Mouse (Mus musculus) layer of hippocampus, adult 18-20 months (tissue): ENCODE measurements at regions not wholly inside any gene's neighbourhood (a gene's known extent, or its start where the extent isn't known, plus 50 kb on each side); places are given as distances from the start of the nearest gene placed in this dataset.

ENCODE experiments used
- DNase-seq, 2 experiments: peaks; one replicate each; pipeline ENCODE4 v3.0.0; 2022; ENCODE audit warnings: low spot score in 2 of 2

DNA sequence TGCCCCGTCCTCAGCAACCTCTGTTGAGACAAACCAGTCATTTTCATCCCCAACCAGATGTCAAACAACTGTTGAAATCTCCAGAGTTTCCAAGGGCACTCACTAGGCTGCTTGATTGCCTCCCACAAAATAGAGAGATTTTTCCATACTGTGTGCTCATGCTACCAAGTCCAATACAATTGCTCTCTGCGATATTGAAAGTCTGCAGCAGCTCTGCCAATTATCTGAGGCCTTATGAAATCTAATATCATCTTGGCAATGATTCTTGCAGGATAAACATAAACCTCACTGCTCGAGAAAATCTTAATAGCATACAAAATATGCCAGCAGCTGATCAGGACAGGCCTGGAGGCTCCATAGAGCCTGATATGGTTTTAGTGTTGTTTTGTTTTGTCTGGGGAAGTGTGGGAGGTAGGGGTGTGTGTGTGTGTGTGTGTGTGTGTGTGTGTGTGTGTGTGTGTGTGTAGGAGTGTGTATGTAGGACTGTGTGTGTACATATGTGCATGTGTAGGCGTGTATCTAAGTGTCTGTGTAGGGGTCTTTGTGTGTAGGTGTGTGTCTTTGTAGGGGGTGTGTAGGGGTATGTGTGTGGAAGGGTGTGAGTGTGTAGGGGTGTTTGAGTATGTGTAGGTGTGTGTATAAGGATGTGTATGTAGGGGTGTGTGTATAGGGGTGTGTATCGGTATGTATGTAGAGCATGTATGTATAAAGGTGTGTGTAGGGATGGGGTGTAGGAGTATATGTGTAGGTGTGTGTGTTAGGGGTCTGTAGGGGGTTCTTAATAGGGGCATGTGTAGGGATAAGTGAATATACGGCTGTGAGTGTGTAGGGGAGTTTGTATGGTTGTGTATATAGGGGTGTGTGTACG, 398.1 kb downstream of the Pdcd6ip start:
- DNase-seq = no peak

DNA sequence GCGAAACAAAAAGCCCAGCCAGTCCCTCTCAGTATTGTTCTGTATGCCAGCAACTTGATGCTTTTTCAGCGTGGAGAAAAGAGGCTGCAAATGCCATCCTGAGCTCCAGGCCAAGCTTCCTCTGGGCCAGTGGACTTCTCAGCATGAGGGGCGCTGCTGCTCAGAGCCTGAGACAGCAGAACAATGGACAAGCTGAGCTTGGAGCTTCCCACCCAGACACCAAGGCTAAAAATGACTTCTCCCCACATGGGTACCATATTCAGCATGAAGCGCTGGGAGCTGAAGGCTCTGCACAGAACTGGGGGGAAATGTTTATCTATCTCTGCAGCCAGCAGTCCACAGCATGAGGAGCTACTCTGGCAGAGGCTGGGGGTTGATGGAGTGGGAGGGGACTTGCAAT, 402.3 kb downstream of the Pdcd6ip start:
- DNase-seq = peak in 1 of 2 experiments; percentile 12

DNA sequence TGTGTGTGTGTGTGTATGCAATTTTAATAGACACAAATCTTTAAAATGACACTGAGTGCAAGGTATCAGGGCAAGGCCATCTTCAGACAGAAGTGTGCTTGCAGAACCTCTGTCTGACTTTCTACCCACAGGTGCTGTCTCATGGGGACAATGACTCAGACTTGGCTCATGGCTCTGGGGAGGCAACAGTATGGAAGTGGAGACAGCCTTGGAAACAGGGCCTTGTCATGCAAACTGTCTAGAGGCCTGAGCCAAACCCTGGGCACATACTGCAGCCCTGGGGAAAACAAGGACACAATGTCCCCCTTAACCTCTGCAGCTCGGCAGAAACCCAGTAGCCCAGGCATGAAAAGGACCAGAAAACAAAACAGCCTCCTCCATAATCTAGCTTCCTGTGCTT, 405.6 kb downstream of the Pdcd6ip start:
- peak in 1 of 2 experiments; percentile 21 for DNase-seq

DNA sequence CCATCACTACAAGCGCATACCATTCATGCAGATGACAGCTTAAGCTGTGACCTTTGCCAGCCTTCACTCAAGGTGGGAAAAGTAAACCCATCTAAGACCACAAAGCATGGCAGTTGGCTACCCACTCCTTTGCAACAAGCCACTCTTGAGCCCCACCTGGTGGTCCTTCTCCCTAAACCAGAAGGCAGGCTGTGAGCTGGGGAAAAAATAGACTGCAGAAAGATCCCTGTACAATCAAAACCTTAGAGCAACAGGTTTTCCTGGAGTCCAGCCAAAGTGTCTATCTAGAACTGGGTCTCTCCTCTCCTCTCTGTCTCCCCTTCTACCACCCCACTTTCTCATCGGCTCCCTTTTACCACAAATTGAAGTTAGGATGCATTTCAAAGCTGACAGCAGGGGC, 407.2 kb downstream of the Pdcd6ip start:
- peak in 1 of 2 experiments; percentile 46 for DNase-seq

DNA sequence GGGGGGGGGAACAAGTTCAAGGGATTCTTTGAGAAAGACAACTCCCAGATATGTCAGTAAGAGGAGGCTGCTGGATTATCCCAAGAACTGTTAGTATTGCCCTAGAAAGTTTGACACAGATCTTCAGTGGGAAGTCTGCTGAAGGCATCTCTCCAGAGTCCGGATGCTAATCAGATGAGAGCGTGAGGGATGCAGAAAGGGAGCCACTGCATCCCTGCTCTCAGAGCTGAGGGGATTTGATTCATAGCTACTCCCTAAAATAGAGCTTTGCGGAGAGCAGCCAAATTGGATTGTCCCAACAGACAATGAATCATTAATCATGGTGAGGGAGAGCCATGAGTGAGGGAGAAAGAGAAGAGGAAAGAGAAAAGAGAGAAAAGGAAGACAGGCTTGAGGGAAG, 408.2 kb downstream of the Pdcd6ip start:
- DNase-seq = peak in 1 of 2 experiments; percentile 38

DNA sequence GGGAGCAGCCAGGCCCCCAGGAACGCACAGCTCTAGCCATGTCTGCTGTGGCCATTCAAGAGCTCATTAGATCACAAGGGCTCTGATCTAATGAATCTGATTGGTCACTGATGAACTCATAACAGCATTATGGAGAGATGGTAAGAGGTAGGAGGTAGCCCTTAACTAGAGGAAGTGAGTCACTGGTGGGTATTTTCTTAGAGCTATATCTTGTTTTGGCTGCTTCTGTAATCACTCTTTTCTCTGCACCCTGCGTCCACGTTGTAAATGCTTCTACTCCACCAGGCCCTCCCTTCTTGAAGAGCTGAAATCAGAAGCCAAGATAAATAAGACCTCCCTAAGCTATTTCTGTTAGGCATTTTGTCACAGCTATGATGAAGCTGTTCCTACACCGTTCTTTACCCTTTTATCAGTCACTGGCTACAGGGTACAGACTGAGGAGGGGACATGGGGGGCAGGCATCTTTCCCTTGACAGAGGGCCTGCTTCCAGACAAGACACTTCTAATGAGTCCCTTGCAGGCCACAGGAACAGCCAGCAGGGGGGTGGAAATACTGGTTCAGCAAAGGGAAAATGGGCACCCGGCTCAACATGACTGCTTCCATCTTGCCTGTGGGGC, 412.1 kb downstream of the Pdcd6ip start:
- no peak for DNase-seq

DNA sequence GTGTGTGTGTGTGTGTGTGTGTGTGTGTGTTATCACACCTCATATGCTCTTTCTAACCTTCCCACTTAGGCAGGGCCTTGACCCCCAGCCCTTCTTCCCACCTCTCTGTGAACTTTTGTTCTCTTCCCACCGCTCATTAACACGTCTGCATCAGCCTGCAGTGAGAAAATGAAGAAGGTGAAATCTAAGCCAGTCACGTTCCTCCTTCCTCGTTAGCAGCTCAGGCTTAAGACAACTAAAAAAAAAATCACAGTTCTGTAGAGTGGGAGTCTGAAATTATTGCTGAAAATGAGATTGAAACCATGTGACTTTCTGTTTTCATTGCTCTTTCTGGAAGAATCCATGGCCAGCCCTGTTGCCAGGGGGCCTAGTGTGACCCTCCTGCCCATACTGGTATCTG, 420.7 kb downstream of the Pdcd6ip start:
- DNase-seq = no peak

DNA sequence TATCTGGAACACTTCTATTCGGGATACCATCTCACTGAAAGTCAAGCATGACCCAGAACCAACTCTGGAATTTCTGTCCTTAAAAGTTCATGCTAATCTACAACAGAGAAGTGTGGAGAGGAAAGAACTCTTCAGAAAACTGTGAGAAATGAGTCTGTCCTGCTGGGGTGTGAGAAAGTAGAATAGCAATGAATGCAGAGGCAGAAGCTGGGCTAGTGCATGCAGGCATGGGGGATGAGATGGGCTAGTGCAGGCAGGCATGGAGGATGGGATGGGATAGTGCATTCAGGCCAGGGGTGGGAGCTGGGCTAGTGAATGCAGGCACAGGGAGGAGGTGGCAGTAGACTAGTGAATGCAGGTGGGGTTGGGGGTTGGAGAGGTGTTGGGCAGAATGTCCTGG, 424.8 kb downstream of the Pdcd6ip start:
- no peak for DNase-seq

DNA sequence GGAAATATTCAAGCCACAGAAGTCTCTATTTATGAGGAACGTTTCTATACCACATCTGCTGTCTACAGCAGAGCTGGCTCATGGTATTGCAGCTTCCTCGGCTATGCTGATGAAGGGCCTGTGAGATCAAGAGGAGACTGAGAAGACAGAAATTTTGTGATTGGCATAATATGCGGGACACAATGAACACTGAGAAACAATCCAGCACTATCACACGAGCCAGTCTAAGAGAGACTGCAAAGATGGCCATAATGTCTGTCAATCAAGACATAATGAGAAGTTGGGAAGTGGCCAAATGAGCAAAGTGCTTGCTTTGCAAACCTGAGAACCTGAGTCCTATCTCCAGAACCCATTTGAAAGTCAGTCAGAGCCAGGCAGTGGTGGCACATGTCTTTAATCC, 437.5 kb downstream of the Pdcd6ip start:
- DNase-seq = no peak

DNA sequence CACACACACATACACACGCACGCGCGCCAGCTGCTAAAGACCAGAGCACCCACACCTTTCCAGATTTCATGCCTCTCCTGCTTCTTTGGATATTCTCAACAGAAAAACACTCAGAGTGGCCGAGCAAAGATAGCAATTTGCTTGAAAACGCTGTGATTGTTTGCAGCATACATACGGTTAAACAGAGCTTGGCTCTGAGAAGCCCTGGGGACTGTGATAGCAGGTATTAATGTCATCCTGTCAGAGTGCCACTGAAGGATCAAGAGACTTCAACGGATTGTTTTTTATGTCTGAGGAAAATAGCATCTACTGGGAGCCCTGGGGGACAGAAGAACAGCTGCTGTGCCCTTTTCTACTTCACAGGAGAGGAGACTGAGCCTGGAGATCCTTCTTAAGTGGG, 440.4 kb downstream of the Pdcd6ip start:
- no peak for DNase-seq

DNA sequence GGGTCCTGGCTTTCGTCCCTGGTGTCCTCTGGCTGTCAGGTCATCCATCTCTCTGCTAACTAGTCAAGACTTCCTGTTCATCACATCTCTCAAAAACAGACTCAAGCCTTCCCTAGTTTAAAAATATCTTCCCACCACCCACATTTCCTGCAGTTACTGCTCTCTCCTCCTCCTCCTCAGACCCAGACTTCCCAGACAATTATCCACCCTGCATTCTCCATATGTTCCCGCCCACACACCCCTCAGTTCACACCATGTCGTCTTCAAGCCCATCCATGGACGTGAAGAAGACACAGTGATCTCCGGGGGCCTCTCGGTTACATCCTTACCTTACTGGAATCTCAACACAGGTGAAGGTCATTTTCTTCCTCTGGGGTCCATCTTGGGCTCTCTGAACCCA, 444.4 kb downstream of the Pdcd6ip start:
- DNase-seq = peak; percentile 20 to 26

DNA sequence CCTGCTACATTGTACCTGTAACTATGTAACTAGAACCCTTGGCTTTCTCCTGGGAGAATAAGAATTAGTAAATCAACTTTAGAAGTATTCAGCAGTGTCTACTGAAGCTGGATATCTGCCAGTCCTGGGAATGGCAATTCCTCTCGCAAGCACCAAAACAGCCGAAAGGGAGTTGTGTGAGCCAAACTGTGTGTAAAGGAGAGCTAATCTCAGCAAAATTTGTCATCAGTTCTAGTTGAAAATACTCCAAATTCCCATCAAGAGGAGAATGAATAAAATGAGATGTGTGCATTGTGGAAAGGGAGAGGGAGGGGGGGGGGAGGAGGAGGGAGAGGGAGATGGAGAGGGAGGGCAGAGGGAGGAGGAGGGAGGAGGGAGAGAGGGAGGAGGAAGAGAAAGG, 447.8 kb downstream of the Pdcd6ip start:
- DNase-seq = peak in 1 of 2 experiments; percentile 20

DNA sequence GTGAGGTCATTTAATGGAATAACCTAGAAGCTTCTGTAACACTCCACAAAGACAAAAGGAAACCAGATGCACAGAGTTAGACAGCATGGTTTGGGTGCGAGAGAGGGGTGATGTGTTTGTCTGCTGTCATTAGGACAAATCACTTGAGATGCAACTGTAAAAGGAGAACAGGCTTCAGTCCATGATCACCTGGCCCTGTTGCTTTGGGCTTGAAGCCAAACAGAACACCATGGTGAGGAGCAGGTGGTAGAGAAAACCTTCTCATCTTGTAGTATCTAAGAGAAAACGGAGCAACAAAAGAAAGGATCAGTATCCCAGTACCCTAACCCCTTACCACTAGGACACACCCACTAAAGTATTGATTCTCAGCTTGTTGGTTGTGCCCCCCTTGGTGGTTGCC, 449.5 kb downstream of the Pdcd6ip start:
- no peak for DNase-seq

DNA sequence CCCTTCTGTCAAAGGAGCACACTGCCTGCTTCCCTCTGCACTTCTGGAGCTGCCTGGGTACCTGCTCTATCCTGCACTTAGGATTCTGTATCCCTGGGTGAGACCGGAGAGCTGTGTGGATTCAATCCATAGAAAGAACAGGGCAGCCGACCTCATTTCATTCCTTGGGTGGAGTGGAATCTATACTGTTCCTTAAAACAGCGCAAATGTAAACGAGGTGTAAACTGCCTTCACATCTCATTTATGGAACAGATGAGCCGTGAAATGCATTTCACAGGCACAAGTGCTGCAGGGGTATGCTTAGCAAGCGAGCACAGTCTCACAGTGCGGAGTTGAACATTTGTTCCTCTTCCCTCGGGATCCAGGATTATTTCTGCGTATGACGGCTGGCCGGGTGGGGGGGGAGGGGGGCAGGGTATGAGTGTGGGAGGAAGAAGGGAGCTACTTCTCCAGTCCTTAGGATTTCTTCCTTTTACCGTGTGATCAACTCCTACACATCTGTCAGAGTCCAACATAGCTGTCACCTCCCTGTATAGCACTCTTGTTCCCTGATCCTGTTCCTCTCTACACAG, 459.3 kb downstream of the Pdcd6ip start:
- peak in 1 of 2 experiments; percentile 54 for DNase-seq

DNA sequence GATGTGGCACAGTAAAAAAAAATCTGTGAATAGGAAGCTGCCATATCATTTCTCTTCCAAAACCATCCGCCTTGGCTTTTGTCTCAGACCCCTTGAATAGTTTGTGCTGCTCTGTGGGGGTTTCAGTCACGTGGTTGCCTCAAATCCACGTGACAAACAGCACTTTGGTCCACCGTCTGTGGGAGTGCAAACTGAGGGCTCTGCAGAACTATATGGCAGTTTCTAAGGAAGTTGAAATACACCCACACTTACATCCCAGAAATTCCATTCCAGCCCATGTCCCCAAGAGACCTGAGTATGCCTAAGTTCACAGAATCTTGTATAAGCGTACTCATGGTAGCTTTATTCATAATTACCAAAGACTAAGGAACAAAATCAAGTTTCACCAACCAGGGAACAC, 460.1 kb downstream of the Pdcd6ip start:
- DNase-seq = no peak

DNA sequence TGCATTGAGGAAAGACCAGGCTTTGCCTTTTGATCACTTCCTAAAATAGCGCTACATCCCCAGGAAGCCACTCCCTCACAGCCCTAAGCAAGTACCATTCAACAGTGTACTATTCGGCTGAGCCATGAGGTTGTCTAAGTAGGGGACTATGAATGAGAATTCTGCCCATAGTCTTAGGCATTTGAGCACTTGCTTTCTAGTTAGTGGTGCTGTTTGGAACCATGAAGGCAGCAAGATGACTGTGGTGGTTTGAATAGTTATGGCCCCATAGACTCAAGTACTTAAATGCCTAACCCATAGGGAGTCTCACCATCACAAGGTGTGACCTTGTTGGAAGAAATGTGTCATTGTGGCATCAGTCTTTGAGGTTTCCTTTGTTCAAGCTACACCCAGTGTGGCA, 464.2 kb downstream of the Pdcd6ip start:
- no peak for DNase-seq

DNA sequence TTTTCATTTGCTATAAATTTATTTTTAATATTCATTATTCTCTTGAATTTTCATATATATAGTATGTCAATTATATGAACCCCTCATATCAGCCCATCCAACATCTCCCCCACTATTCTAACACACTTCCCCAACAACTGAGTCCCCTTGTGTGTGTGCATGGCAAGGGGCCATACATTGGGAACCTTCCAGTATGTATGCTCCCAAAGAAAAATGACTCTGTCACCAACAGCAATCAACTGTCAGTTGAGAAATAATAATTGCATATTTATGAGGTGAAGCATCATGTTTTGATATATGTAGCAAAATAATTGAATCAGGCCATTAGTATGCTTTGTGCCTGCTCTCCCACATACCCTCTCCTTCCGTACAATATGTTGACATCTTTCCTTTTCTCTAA, 474.7 kb downstream of the Pdcd6ip start:
- no peak for DNase-seq

DNA sequence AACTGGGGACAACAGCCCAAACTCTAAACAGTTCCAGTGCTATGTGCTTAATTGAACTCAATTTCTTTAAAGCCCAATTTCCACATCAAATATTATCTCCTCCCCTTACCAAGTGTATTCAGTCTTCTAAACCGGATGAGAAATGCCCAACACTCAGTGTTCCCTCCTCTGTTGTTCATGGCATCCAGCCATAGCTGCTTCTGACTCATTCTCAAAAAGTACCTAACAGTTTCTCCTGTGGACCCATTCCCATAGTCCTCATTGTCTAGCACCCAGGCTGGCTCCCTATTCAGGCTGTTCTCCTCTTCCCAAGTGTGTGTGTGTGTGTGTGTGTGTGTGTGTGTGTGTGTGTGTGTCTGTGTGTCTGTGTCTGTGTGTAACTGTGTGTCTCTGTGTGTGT, 478.7 kb downstream of the Pdcd6ip start:
- no peak for DNase-seq

DNA sequence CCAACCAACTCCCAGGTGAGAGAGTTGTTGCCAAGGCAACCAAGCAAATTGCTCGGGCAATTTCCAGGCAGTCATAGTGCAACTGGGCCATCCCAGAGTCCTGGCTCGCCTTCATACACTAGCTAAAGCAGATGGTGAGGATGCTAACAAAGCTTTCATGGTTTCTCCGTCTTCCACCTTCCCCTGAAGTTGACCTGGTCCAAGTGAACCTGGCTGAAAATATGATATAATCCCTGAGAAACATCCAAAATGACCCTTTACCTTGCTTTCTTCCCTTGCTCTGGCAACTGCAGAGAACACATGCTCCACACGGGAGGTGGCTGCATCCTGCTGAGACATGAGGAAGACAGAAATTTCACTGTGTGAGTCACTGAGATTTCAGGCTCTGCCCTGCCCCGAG, 494.1 kb downstream of the Pdcd6ip start:
- DNase-seq = no peak

DNA sequence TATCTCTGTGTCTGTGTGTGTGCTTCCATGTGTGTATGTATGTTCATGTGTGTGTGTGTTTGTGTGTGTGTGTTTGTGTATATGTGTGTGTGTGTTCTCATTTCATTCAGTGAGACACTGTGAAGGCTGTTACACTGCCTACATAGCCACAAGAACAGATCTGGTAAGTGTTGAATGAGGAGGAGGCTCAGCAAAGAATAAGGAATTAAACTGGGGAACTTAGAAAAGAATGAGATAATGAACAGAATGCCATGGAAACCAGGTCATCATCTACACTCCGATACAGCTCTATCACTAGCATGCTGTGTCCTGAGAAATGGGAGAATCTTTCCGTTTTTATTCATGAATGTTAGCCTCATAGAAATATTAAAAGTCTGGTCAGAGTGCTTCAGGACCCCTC, 495.7 kb downstream of the Pdcd6ip start:
- no peak for DNase-seq

DNA sequence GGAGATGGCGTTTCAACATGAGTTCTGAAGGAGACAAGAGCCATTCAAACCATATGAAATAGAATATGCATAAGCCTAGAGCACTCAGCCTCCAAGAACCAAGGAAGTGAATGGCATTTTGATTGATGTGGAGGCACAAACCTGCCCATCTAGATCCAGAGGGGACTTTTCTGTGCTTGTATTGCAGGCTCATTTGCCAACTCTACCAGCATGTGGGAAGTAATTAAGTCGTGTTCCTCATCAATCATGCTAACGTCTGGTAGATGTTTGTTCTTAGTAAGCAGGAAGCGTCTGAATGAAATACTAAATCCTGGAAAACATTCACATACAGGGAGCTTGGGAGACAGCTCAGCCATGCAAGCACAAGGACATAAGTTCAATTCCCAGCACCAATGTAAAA, 499.9 kb downstream of the Pdcd6ip start:
- DNase-seq = peak in 1 of 2 experiments; percentile 30

DNA sequence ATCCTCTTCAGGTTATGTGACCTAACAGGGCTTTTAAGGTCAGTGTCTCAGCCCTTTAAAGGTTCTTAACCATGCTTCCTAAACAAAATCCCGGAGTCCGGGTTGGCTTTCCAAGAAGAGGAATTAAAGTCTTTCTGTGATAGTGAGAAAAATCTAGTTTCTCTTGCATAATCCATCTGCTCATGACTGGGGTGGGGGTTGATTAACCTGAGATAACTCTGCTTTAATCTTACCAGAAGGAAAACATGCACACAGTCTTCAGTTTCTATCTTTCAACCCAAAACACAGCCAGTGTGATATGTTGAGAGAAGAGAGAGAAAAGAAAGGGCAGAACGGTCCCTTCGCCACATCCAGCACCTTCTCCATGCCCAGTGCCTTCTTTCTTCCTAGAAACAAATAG, 508.8 kb downstream of the Pdcd6ip start:
- no peak for DNase-seq

DNA sequence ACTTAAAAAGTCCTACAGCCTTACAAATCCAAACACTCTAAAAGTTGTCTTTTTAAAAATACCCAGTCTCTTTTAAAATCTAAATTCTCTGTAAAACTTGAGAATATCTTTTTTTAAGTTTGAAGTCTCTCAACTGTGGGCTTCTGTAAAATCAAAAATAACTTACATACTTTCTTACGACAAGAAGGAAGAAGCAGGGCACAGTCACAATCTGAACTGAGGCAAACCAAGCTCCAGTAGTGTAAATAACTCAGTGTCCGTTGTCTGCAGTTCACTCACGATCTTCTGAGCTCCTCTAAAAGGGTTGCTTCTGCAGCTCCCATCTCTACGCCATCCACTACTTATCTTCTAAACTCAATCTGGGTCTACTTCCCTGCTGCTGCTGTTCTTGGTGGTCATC, 512.5 kb downstream of the Pdcd6ip start:
- DNase-seq = no peak
